Mouse (Mus musculus) kidney, postnatal 36 days (tissue): Measurements from ENCODE around the gene Sh3rf1.
A peak's percentile ranks its signal among the peaks of the same experiment; 100 is the strongest.

Experiments
- DNase-seq, 2 experiments: peaks; one replicate each; pipeline ENCODE4 v3.0.0; 2021 to 2022; ENCODE audit warnings: mixed read lengths in 2 of 2

Sh3rf1 gene

DNA sequence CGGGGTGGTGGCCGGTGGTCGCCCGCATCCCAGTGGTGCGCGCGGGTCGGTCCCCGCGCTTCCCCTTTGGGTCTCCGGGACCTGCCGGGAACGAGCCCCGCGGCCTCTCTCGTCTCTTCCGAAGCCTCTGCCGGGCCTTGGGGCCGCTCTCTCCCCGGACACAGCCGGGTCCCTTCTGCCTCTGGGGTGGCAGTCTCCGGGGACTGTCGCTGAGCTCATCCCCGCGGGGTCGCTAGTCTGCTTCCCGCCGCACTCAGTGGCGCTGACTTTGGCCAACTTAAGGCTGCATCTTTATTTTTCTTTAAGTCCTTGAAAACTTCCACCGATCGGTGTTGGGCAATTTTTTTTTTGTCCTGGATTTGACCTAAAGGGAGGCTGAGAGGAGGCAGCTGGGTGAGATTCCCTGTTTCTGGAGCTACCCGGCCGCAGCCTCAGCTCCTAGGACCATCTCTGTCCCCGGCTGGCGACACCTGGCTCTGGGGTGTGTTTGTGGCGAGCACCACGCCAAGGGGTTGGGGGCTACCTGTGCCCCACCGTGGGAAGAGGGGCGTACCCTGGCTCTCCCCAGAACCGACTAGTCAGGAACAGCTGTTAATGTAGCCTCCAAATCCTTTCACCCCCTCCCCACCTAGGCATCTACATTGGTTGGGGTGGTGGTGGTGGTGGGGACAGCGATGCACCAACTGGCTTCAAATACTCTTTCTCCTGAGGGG is 864 bp downstream of the Sh3rf1 start:
- DNase-seq: peak; percentile 31 to 73

- DNase-seq: peak; percentile 38 to 67
These were observed 2.1 kb downstream of the Sh3rf1 start for GRCm38 (mm10) chr8:61225581-61226395.

DNA sequence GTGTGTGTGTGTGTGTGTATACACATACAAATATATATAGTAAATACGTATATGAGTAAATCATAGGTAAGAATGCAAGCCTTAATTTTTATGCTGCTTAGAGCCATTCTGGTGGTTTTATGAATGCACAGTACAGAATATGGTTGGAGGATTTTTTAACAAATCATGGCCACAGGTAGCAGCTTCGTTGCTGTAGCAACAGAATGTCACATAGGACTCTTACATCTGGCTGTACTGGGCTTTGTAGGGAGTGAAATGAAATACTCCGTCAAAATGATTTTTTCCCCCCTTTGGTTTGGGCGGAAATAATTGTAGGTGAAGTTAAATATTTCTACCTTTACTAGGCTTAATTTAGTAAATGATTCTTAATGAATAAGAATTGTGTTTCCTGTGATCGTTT is 3.0 kb downstream of the Sh3rf1 start:
- no peak for DNase-seq

DNA sequence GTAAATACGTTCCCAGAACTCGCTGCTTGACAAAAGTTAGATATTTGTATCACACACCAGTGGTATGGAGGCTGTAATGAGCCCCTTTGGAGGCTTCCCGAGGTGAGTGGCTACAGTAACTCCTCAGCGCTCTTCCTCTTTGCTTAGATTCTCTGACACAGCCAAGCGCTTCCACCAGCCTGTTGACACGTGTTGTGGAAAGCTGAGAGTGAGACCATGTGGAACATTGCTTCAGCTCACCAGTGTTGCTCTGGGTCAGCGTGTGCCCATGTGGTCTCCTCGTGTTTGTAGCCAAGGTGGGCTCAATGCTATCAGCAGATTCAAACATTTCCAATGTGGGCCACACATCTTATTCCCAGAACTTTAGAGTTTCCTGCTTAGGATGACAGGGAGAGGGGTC is 5.0 kb downstream of the Sh3rf1 start:
- DNase-seq: peak; percentile 38 to 45

- DNase-seq: peak in 1 of 2 experiments; percentile 38
These were observed 6.0 kb downstream of the Sh3rf1 start for GRCm38 (mm10) chr8:61229511-61230195.

DNA sequence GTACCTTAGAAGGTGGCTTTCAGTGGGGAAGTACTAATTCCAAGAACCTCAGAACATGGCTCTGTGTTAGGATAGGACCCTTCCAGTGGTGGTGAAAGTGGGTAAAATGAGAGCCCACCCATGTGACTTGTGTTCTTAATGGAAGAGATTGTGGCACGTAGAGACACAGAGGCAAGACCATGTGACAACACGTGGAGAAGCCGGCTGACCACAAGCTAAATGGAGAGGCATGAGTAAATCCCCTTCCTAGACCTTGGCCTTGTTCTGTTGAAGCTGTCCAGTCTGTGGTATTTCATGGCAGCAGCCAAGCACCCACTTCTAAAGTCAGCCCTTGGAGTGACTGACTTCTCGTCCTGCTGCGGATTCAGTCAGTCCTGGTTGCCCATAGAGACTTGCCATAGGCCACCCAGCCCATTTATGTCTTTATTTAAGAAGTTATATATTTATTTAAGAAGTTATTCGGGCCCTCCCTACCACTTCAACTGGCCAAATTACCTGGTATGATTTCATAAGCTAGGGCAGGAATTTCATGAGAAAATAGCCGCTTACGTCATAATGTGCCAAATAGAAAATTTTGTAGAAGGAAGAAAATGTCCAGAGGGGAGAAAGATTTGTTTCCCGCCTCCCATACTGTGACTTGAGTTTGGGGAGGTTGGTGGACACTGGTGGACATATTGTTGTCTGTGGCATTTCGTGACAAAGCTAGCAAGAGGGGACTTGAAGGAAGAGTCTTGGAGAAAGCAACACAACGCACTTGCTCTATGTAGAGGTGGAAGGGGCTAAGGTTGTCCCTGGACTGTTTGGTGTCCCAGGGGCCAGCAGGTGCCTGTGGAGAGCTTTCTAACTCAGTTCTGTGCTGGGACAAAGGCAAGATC is 7.4 kb downstream of the Sh3rf1 start:
- DNase-seq: no peak

GRCm38 (mm10) chr8:61235499-61235898 is 11.8 kb downstream of the Sh3rf1 start:
- no peak for DNase-seq

DNA sequence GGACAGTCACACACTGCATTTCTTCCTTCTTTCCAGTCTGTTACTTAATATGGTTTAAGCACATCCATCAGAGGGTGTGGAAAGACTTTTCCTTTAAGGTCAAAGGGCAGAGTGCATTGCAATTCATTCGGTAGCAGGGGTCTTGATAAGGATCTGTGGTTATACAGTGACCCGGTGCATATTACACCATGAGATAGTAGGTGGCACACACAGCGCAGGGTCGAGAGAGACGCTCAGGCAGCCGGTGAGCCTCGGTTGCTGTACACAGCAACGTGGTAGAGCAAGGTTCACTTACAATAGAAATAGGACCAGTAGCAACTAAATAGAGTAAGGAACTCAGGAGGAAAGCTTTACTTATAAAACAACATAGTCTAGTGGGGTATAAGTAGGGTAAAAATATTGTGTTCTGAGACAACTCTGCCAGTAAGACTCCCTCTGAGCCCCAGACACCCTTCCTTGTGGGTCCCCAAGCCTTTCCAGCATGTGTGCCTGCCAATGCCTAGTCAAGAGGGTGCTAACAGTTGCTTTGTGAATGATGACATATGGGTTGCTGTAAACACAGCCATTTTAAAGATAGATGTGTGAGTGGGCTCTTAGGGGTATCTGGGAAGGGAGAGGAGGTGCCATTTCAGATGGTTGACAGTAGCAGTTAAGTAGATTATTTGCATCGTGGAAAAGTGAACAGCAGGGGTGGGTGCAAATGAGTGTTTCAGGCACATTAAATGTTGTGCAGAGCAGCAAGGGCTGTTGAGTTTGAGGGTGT is 13.0 kb downstream of the Sh3rf1 start:
- DNase-seq: peak; percentile 30 to 31

- no peak for DNase-seq
These were observed 15.9 kb downstream of the Sh3rf1 start for GRCm38 (mm10) chr8:61239576-61239975.

- no peak for DNase-seq
These were observed 17.6 kb downstream of the Sh3rf1 start for GRCm38 (mm10) chr8:61241229-61241628.

DNA sequence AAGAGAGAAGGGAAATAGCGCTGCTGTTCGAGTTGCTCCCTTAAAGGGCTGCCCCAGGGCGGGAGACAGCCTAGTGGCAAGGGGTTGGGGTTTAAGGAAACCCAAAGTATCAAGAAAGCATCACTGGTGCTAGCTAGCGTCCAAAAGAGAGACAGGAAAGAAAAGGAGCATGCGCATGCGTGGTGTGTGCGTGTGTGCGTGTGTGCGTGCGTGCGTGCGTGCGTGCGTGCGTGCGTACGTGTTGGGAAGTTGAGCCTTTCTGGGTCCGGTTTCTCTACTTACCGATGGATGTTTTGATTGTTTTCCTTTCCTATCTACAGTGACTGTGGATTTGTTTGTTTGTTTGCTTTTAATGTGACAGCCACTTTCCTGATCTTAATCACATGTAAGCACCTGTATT is 19.2 kb downstream of the Sh3rf1 start:
- no peak for DNase-seq

DNA sequence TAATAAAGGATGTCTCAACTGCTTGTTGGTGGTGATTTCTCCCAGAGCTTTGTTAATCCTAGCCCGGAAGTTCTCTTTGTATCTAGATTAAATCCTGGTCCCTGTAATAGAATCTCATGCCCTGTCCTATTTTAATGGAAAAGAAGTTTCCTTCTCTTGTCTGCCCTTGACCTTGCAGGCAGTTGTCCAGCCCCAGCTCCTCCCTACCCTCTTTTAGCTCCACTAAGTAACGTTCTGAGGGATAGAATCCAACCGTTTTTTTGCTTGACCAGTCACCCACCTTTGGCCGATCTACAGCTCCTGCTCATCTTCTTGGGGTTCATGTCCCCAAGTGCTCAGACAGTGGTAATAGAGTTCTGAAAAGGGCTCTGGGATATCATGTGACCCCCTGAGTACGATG is 19.8 kb downstream of the Sh3rf1 start:
- DNase-seq: no peak

DNA sequence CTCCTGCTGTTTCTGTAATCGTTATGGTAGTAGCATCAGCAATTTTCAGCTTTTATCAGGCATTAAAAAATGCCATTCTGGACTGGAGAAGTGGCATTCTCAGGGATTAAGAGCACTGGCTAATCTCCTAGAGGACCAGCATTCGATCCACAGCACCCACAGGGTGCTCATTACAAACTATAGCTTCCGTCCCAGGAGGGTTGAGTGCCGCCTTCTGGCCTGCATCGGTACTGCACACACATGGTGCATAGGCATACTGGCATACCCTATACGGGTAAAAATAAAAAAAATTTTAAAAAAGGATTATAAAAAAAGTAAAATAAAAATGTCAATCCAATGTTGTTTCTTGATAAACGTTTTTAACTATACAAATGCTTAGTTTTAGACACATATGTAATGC is 20.5 kb downstream of the Sh3rf1 start:
- DNase-seq: no peak

DNA sequence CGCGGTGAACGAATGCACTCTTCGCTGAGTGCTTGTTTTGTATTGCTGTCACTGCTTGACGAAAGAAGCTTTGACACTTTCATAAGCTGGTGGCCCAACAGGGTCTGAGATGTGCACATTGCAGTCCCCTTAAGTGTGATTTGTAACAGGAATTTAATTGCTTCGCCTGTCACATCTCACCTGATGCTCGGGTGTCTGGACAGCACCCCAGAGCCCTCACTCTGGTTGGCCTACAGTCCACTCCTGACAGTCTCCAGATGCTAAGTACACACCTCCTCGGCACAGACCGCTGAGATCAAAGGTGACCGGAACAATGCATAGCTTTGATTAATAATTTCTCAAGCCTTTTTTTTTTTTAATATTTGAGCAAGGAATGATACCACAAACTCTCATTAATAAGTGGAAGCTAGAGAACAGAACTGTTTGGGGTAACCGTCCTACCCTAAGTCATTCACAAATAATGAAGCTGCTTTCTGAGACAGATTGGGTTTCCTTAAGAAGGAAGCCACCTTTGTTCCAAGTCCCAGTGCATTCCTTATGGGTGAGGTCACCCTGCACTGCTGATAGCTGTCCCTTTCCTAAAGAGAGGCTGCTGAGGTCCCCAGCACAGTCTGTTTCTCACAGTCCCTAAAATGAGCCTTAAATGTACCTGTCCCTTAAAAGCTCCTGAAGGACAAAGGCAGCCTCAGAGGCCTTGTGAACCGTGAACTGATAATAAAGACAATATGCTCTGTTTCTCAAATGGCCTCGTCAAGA is 23.8 kb downstream of the Sh3rf1 start:
- no peak for DNase-seq

- DNase-seq: no peak
These were observed 25.8 kb downstream of the Sh3rf1 start for GRCm38 (mm10) chr8:61249511-61249910.

DNA sequence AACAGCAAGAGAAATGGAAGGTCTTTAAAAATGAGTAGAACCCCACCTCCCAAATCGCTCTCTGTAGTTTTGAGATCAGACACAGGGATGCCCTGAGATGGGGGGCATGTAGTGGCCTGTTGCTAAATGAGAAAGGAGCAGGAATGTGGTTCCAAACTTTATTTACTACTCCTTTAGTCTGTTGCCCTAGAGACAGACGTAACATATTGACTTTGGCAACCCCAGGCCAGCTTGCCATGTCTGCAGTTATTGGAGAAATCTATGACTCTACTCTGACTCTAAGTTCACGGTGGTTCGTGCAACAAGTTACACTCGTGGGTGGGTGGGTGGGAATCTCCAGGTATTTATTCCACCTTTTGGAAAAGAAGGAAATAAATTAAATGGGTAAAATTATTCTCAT is 30.5 kb downstream of the Sh3rf1 start:
- no peak for DNase-seq

- DNase-seq: no peak
These were observed 35.2 kb downstream of the Sh3rf1 start for GRCm38 (mm10) chr8:61258828-61259227.

- DNase-seq: no peak
These were observed 35.9 kb downstream of the Sh3rf1 start for GRCm38 (mm10) chr8:61259526-61259925.

GRCm38 (mm10) chr8:61260530-61260929 is 36.9 kb downstream of the Sh3rf1 start:
- no peak for DNase-seq

- DNase-seq: no peak
These were observed 37.7 kb downstream of the Sh3rf1 start for GRCm38 (mm10) chr8:61261374-61261773.

DNA sequence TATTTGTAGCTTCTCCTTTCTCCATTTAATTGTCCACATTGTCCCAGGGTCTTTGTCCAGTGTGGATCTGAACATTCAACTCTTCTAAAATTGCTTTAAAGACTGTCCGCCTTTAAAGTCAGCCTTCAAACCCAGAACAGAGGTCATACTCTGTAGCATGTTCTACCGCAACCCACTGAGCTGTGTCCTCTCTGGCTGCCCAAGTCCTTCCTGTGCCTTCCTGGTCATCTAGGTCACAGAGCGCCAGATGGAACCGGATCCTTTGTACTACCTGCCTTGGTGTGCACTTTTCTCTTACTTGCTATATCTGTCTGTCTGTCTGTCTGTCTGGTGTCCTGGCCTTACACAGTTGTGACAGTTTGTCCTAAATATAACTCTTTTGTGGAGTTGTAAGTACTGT is 40.0 kb downstream of the Sh3rf1 start:
- DNase-seq: peak; percentile 72 to 79
